Mouse (Mus musculus): ENCODE results near the gene Spata45.

DNA sequence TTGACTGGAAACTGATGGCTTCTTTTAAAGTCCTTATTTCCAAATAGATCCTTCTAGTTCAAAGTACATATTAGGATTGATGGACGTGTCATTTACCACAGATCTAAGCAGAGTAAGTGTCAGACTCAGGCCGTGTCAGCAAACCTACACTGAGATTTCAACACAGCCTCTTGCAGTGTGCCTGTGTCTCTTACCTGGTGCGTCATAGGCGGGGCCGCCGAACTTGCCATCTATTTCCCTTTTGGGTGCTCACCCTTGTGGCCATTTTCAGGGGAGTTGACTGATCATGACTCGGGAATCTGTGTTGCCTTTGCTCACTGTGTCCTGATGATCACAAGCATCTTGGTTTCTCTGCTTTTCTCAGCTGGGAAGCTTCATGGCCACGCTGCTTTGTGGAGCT, 46.8 kb downstream of the Spata45 start:
- TF ChIP-seq HCFC1 (IDR thresholded peaks at IDR 0.05; ENCODE audit: borderline replicate concordance, insufficient read depth, low read length) (no peak), MAFK (IDR thresholded peaks at IDR 0.05; ENCODE audit: insufficient read depth, low read depth, low read length) (peak; percentile 23; the same call in 1 of the 2 replicates)
